Mouse (Mus musculus): ENCODE measurements around the gene Olfr622. TPM values are rescaled to one million over a fixed set of nuclear protein-coding genes. Genes with fewer than 3 reads are reported as not detected.

The Olfr622 gene
- not detected in 2 replicates for polyA plus RNA-seq (2014; fragmentation: Nextera tagmentation; extraction: Ambion mirVana)

GRCm38 (mm10) chr7:103642602-103643001 lies at the start of gene Olfr622:
Olfr622 (minus strand) TSS chr7:103642702.
- Histone ChIP-seq H3K4me1 (replicated peaks; ENCODE audit: control insufficient read depth, insufficient read depth, low read length) (no peaks in the 10 kb centered on the region), H3K9me3 (ENCODE audit: control insufficient read depth, low read length) (no peaks in the 10 kb centered on the region), H3K27me3 (replicated peaks; ENCODE audit: control insufficient read depth, insufficient read depth, low read length) (no peaks in the 10 kb centered on the region), H3K4me2 (ENCODE audit: low read length) (no peak within 1 kb of the TSS), H3K27ac (ENCODE audit: low read depth) (no peak within 1 kb of the TSS), H3K4me3 (ENCODE audit: low read depth, low read length) (no peak within 1 kb of the TSS), H3K9ac (ENCODE audit: low read length) (no peak within 1 kb of the TSS), H3K36me3 (ENCODE audit: control insufficient read depth, insufficient read depth, low read length) (no peaks in the 10 kb centered on the region)
- no peak for DNase-seq (ENCODE audit: low spot score)
- no peak for ATAC-seq (replicated peaks; ENCODE audit: low FRiP score, low TSS enrichment, low read depth)
- WGBS: 86% methylated on average over 1 of the region's 1 CpGs

GRCm38 (mm10) chr7:103682420-103682819 lies 39.9 kb upstream of the Olfr622 start, which contains the start of gene Olfr625-ps1:
Olfr625-ps1 (plus strand) TSS chr7:103682720.
- H3K4me1 ChIP-seq (replicated peaks; ENCODE audit: control insufficient read depth, insufficient read depth, low read length): no peaks in the 10 kb centered on the region
- no peak within 1 kb of the TSS for H3K9ac ChIP-seq (ENCODE audit: low read length)
- no peaks in the 10 kb centered on the region for H3K27me3 ChIP-seq (replicated peaks; ENCODE audit: control insufficient read depth, insufficient read depth, low read length)
- no peak within 1 kb of the TSS for H3K4me3 ChIP-seq (ENCODE audit: low read depth, low read length)
- no peaks in the 10 kb centered on the region for H3K9me3 ChIP-seq (ENCODE audit: control insufficient read depth, low read length)
- no peak within 1 kb of the TSS for H3K4me2 ChIP-seq (ENCODE audit: low read length)
- ATAC-seq (replicated peaks; ENCODE audit: low FRiP score, low TSS enrichment, low read depth): no peak
- no peak within 1 kb of the TSS for H3K27ac ChIP-seq (ENCODE audit: low read depth)
- H3K36me3 ChIP-seq (ENCODE audit: control insufficient read depth, insufficient read depth, low read length): no peaks in the 10 kb centered on the region
- DNase-seq (ENCODE audit: low spot score): no peak

DNA sequence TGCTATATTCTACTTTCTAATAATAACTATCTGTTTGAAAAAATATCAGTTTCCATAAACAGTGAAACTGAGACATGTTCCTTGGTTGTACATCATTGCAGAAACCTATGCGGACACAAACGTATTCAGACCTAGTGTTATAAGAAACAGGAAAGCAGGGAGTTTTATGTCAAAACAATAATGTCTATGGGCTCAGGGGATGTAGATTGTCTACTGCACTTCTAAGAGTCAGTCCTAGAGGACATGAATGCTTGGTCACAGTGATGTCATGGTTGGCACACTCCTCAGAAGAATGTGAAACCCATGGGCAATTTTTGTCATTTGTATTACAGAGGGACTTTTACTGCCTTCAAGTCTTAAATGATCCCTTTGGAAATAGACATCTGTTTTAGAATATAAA lies 28.6 kb upstream of the Olfr622 start, which contains the start of gene Olfr624:
Gene Olfr624, minus strand, starts transcription at position 101 of the 400 bp plus-strand sequence.
- Histone ChIP-seq H3K9ac (ENCODE audit: low read length) (no peak within 1 kb of the TSS), H3K9me3 (ENCODE audit: control insufficient read depth, low read length) (no peaks in the 10 kb centered on the region), H3K27ac (ENCODE audit: low read depth) (no peak within 1 kb of the TSS), H3K27me3 (replicated peaks; ENCODE audit: control insufficient read depth, insufficient read depth, low read length) (no peaks in the 10 kb centered on the region), H3K4me1 (replicated peaks; ENCODE audit: control insufficient read depth, insufficient read depth, low read length) (no peaks in the 10 kb centered on the region), H3K4me3 (ENCODE audit: low read depth, low read length) (no peak within 1 kb of the TSS), H3K36me3 (ENCODE audit: control insufficient read depth, insufficient read depth, low read length) (no peaks in the 10 kb centered on the region), H3K4me2 (ENCODE audit: low read length) (no peak within 1 kb of the TSS)
- ATAC-seq (replicated peaks; ENCODE audit: low FRiP score, low TSS enrichment, low read depth) (no peak), DNase-seq (ENCODE audit: low spot score) (no peak)
- WGBS: 84% methylated on average over 2 of the region's 2 CpGs

- no peak within 1 kb of the TSS for H3K4me3 ChIP-seq (ENCODE audit: low read depth, low read length)
- H3K9me3 ChIP-seq (ENCODE audit: control insufficient read depth, low read length): no peaks in the 10 kb centered on the region
- H3K27ac ChIP-seq (ENCODE audit: low read depth): no peak within 1 kb of the TSS
- H3K27me3 ChIP-seq (replicated peaks; ENCODE audit: control insufficient read depth, insufficient read depth, low read length): no peaks in the 10 kb centered on the region
- H3K36me3 ChIP-seq (ENCODE audit: control insufficient read depth, insufficient read depth, low read length): no peaks in the 10 kb centered on the region
- ATAC-seq (replicated peaks; ENCODE audit: low FRiP score, low TSS enrichment, low read depth): no peak
- H3K9ac ChIP-seq (ENCODE audit: low read length): no peak within 1 kb of the TSS
- no peak within 1 kb of the TSS for H3K4me2 ChIP-seq (ENCODE audit: low read length)
- H3K4me1 ChIP-seq (replicated peaks; ENCODE audit: control insufficient read depth, insufficient read depth, low read length): no peaks in the 10 kb centered on the region
- DNase-seq (ENCODE audit: low spot score): no peak
These were observed 21.1 kb upstream of the Olfr622 start, which contains the start of gene Olfr623 for GRCm38 (mm10) chr7:103663598-103663997. Olfr623 (minus strand) TSS chr7:103663698.

GRCm38 (mm10) chr7:103644070-103644469 lies 1.6 kb upstream of the Olfr622 start:
- 69% methylated on average over 4 of the region's 4 CpGs for WGBS
- no peak for ATAC-seq (replicated peaks; ENCODE audit: low FRiP score, low TSS enrichment, low read depth)
- Histone ChIP-seq H3K27me3 (replicated peaks; ENCODE audit: control insufficient read depth, insufficient read depth, low read length) (no peaks in the 10 kb centered on the region), H3K4me3 (ENCODE audit: low read depth, low read length) (no peak overlapping the region), H3K9me3 (ENCODE audit: control insufficient read depth, low read length) (no peaks in the 10 kb centered on the region), H3K4me1 (replicated peaks; ENCODE audit: control insufficient read depth, insufficient read depth, low read length) (no peaks in the 10 kb centered on the region), H3K9ac (ENCODE audit: low read length) (no peak overlapping the region), H3K4me2 (ENCODE audit: low read length) (no peak overlapping the region), H3K36me3 (ENCODE audit: control insufficient read depth, insufficient read depth, low read length) (no peaks in the 10 kb centered on the region), H3K27ac (ENCODE audit: low read depth) (no peak overlapping the region)
- DNase-seq (ENCODE audit: low spot score): no peak

GRCm38 (mm10) chr7:103636795-103637194 lies 5.7 kb downstream of the Olfr622 start:
- no peak for ATAC-seq (replicated peaks; ENCODE audit: low FRiP score, low TSS enrichment, low read depth)

DNA sequence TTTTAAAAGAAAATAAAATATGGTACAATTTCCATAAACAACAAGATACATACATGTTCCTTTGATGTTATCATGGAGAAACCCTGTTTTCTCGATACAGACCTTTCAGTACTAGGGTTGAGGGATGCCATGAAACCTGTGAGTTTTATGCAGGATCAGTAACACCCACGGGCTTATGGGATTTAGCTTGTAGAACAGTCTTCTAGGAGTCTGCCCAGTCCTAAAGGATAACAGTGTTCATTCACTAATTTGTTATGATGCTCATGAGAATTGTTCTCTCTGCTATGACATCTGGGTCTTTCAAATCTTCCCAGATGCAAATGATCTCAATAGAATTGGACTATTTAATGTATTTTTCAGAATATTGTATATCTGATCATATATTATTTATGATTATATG lies 30.1 kb downstream of the Olfr622 start, which contains the start of gene Olfr620:
Gene Olfr620, minus strand, starts transcription at position 101 of the 400 bp plus-strand sequence.
- no peak for DNase-seq (ENCODE audit: low spot score)
- Histone ChIP-seq H3K27ac (ENCODE audit: low read depth) (no peak within 1 kb of the TSS), H3K4me1 (replicated peaks; ENCODE audit: control insufficient read depth, insufficient read depth, low read length) (no peaks in the 10 kb centered on the region), H3K4me2 (ENCODE audit: low read length) (no peak within 1 kb of the TSS), H3K9ac (ENCODE audit: low read length) (no peak within 1 kb of the TSS), H3K9me3 (ENCODE audit: control insufficient read depth, low read length) (no peaks in the 10 kb centered on the region), H3K36me3 (ENCODE audit: control insufficient read depth, insufficient read depth, low read length) (no peaks in the 10 kb centered on the region), H3K4me3 (ENCODE audit: low read depth, low read length) (no peak within 1 kb of the TSS), H3K27me3 (replicated peaks; ENCODE audit: control insufficient read depth, insufficient read depth, low read length) (no peaks in the 10 kb centered on the region)
- no peak for ATAC-seq (replicated peaks; ENCODE audit: low FRiP score, low TSS enrichment, low read depth)
- WGBS: 80% methylated on average over 2 of the region's 2 CpGs

More at GRCm38 (mm10) chr7:103636795-103637194, 5.7 kb downstream of the Olfr622 start:
- no peaks in the 10 kb centered on the region for H3K36me3 ChIP-seq (ENCODE audit: control insufficient read depth, insufficient read depth, low read length)
- H3K4me2 ChIP-seq (ENCODE audit: low read length): no peak overlapping the region
- H3K27me3 ChIP-seq (replicated peaks; ENCODE audit: control insufficient read depth, insufficient read depth, low read length): no peaks in the 10 kb centered on the region
- no peak for DNase-seq (ENCODE audit: low spot score)
- H3K27ac ChIP-seq (ENCODE audit: low read depth): no peak overlapping the region
- no peaks in the 10 kb centered on the region for H3K4me1 ChIP-seq (replicated peaks; ENCODE audit: control insufficient read depth, insufficient read depth, low read length)
- H3K9ac ChIP-seq (ENCODE audit: low read length): no peak overlapping the region
- H3K9me3 ChIP-seq (ENCODE audit: control insufficient read depth, low read length): no peaks in the 10 kb centered on the region
- no peak overlapping the region for H3K4me3 ChIP-seq (ENCODE audit: low read depth, low read length)

GRCm38 (mm10) chr7:103607425-103607824 lies 35.1 kb downstream of the Olfr622 start:
- no peaks in the 10 kb centered on the region for H3K4me1 ChIP-seq (replicated peaks; ENCODE audit: control insufficient read depth, insufficient read depth, low read length)
- H3K4me2 ChIP-seq (ENCODE audit: low read length): no peak overlapping the region
- ATAC-seq (replicated peaks; ENCODE audit: low FRiP score, low TSS enrichment, low read depth): no peak
- WGBS: 74% methylated on average over 2 of the region's 2 CpGs
- H3K4me3 ChIP-seq (ENCODE audit: low read depth, low read length): no peak overlapping the region
- no peaks in the 10 kb centered on the region for H3K27me3 ChIP-seq (replicated peaks; ENCODE audit: control insufficient read depth, insufficient read depth, low read length)
- H3K9me3 ChIP-seq (ENCODE audit: control insufficient read depth, low read length): no peaks in the 10 kb centered on the region
- no peaks in the 10 kb centered on the region for H3K36me3 ChIP-seq (ENCODE audit: control insufficient read depth, insufficient read depth, low read length)
- H3K27ac ChIP-seq (ENCODE audit: low read depth): no peak overlapping the region
- no peak overlapping the region for H3K9ac ChIP-seq (ENCODE audit: low read length)
- DNase-seq (ENCODE audit: low spot score): no peak

- H3K9me3 ChIP-seq (ENCODE audit: control insufficient read depth, low read length): no peaks in the 10 kb centered on the region
- ATAC-seq (replicated peaks; ENCODE audit: low FRiP score, low TSS enrichment, low read depth): no peak
- no peak within 1 kb of the TSS for H3K4me3 ChIP-seq (ENCODE audit: low read depth, low read length)
These were observed 42.2 kb downstream of the Olfr622 start, which contains the start of gene Olfr619 for GRCm38 (mm10) chr7:103600275-103600674. Olfr619 (plus strand) TSS chr7:103600575.

More at GRCm38 (mm10) chr7:103600275-103600674, 42.2 kb downstream of the Olfr622 start, which contains the start of gene Olfr619:
- Histone ChIP-seq H3K4me1 (replicated peaks; ENCODE audit: control insufficient read depth, insufficient read depth, low read length) (no peaks in the 10 kb centered on the region), H3K4me2 (ENCODE audit: low read length) (no peak within 1 kb of the TSS), H3K27me3 (replicated peaks; ENCODE audit: control insufficient read depth, insufficient read depth, low read length) (no peaks in the 10 kb centered on the region), H3K9ac (ENCODE audit: low read length) (no peak within 1 kb of the TSS), H3K27ac (ENCODE audit: low read depth) (no peak within 1 kb of the TSS), H3K36me3 (ENCODE audit: control insufficient read depth, insufficient read depth, low read length) (no peaks in the 10 kb centered on the region)
- no peak for DNase-seq (ENCODE audit: low spot score)

All from intestine, embryonic 14.5 days (tissue).